Mouse (Mus musculus): ENCODE results near the gene Mcf2l.

Mcf2l gene

GRCm38 (mm10) chr8:12873357-12874046 is at the start of gene Mcf2l:
TSS of gene Mcf2l (plus strand) at chr8:12873806.
- DNase-seq (ENCODE audit: low spot score): no peak

- DNase-seq (ENCODE audit: low spot score): no peak
Observed at GRCm38 (mm10) chr8:12824562-12824961, 49.0 kb upstream of the Mcf2l start.

- DNase-seq (ENCODE audit: low spot score): no peak
Observed at GRCm38 (mm10) chr8:12825236-12825635, 48.4 kb upstream of the Mcf2l start.

GRCm38 (mm10) chr8:12825686-12826237 is 47.8 kb upstream of the Mcf2l start:
- no peak for DNase-seq (ENCODE audit: low spot score)

- DNase-seq (ENCODE audit: low spot score): no peak
Observed at GRCm38 (mm10) chr8:12827124-12827523, 46.5 kb upstream of the Mcf2l start.

GRCm38 (mm10) chr8:12828298-12828697 is 45.3 kb upstream of the Mcf2l start:
- DNase-seq (ENCODE audit: low spot score): no peak

- DNase-seq (ENCODE audit: low spot score): no peak
Observed at GRCm38 (mm10) chr8:12829381-12829780, 44.2 kb upstream of the Mcf2l start.

DNA sequence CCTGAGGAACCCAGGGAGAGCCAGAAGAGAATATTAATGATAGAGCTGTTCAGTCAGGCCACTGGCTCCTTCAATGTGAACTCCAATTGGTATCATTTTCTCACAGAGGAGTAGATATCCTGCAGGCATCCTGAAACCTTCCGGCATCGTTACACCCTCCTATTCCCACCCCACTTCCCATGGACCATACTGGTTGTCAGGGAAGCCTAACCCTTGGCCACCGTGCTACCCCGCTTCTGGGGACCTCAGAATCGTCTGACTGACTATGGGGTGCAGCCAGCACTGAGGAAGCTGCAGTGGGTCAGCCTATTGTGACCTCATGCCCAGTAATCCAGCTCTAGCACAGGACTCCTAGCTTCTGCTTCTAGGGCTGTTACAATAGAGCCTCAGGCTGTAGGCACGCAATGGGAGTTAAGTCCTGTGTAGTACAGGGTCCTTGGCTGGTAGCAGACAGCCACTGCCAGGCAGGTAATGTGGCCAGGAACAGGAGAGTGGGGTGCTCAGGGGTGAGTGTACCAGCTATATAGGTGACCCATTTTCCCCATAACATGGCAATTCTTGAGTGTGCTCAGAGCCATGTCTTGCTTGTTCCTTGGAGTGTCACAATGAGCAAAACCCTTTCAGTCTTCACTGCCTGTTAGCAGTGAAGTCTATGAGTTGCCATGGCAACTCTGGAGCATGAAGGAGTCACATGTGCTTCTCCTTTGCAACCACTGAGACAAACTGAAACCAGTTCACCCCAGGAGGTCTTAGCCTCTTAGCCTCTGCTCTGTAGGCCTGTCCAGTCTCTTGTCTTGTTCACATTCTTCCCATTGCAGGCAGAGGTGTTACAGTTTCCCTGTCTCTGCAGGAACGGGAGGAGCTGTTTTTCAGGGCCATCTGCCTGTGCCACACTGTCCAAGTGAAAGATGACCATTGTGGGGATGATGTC is 41.7 kb upstream of the Mcf2l start:
- DNase-seq (ENCODE audit: low spot score): no peak

DNA sequence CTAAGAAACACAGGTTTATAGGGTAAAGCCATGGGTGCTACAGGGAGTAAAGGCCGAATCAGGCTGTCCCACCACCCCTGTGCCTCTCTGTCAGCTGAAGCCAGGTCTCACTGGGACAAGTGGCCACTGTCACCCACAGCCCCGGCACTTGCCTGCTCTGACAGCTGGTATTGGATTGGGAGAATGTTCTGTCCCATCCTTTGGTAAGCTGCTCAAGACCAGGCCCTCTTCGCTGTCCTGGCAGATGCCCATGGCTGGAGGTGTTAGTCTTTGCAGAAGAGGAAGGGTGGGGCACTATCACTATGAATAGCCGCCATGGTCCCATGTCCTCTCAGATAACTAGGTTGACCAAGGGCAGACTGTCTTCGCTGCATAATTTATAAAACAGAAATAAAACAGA is 40.0 kb upstream of the Mcf2l start:
- DNase-seq (ENCODE audit: low spot score): no peak

DNA sequence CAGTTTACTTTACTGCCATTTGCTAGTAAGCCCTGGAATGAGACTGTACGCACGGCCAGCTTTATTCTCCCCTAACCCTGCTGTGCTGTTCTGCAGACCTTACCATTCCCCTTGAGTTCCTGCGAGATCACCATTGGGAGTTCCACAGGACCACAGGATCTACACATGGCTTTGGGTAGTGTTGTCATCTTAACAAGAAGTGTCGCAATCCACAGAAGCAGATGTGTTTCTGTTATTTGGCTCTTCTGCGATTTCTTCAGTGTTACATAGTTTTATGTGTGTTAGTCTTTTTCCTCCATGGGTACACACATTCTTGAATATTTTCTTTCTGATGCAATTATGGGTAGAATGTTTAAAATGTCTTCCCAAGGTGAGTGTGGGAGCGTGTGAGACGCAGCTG is 32.8 kb upstream of the Mcf2l start:
- no peak for DNase-seq (ENCODE audit: low spot score)

- no peak for DNase-seq (ENCODE audit: low spot score)
Observed at GRCm38 (mm10) chr8:12842342-12842995, 31.1 kb upstream of the Mcf2l start.

GRCm38 (mm10) chr8:12844347-12844950 is 29.2 kb upstream of the Mcf2l start:
- DNase-seq (ENCODE audit: low spot score): no peak

GRCm38 (mm10) chr8:12846447-12846846 is 27.2 kb upstream of the Mcf2l start:
- DNase-seq (ENCODE audit: low spot score): no peak

DNA sequence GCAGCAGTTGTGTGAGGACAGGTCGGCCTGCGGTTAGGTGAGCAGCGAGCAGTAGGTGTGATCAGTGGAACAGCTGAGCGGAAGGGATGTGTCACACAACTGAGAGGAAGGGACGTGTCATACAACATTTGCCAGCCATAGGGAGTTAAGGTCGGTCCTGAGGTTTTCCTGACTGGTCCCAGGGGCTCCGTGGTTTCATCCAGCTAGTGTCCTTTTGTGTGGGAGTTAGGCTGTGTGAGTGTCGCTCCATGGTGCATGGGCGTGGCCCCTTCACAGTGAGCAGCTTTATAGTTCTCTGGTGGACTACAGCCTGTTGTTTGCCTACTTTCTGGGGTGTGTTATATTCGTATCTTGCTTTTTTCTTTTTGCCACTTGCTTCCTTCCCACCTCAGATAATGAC is 22.4 kb upstream of the Mcf2l start:
- no peak for DNase-seq (ENCODE audit: low spot score)

- DNase-seq (ENCODE audit: low spot score): no peak
Observed at GRCm38 (mm10) chr8:12856038-12856437, 17.6 kb upstream of the Mcf2l start.

- no peak for DNase-seq (ENCODE audit: low spot score)
Observed at GRCm38 (mm10) chr8:12863061-12863460, 10.5 kb upstream of the Mcf2l start.

- DNase-seq (ENCODE audit: low spot score): no peak
Observed at GRCm38 (mm10) chr8:12863608-12864007, 10.0 kb upstream of the Mcf2l start.

GRCm38 (mm10) chr8:12865790-12866189 is 7.8 kb upstream of the Mcf2l start:
- DNase-seq (ENCODE audit: low spot score): no peak

GRCm38 (mm10) chr8:12869661-12870060 is 3.9 kb upstream of the Mcf2l start:
- no peak for DNase-seq (ENCODE audit: low spot score)

- DNase-seq (ENCODE audit: low spot score): no peak
Observed at GRCm38 (mm10) chr8:12870656-12871055, 3.0 kb upstream of the Mcf2l start.

DNA sequence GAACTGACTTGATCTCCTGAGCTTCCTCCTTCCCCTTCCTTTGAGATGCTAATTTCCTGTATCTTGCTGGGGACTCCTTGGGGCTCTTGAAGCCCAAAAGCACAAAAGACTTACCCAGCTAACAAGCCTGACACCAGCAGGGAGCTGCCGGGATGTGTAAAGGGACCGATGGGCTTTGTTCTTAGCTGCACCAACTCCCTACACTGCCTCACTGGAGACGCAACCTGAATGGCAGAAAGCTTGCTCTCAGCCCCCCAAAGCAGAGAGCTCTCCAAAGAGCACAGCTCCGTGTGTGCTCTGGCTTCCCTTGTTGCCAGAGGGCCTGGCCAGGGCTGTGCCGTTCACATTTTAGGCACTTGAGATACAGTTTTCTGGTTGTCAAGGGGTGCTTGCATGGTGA is 2.1 kb upstream of the Mcf2l start:
- DNase-seq (ENCODE audit: low spot score): no peak

GRCm38 (mm10) chr8:12872983-12873356 is 636 bp upstream of the Mcf2l start:
- DNase-seq (ENCODE audit: low spot score): no peak
